ENCODE assay signal across 28 mouse cellular contexts in the genomic region with DNA sequence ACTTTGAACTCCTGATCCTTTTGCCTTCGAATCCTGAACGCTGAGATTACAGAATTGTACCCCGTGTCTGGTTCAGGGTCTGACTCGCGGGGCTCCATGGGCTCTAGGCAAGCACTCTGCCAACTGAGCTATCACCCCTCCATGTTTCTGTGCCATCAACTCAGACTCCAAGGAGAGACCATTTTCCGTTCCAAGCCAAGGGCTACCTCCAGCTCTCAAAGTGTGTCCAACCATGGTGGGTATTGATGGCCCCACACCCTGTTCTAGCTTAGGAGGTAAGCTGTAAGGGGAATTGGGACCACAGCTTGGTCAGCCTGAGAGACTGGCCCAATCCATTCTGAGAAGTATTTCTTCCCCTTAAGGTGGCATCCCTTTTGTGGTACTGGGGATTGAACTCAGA. TPM values are rescaled to one million over a fixed set of nuclear protein-coding genes. Genes with fewer than 3 reads are reported as not detected.
DNase-seq lines count a peak whose midpoint lies in the region; ATAC-seq and TF ChIP-seq lines count a peak whose summit lies in the region.
"Had no signal": no experiment of that assay in that cellular context is flagged by ENCODE, and none has a peak within 500 bp of the region (broad histone marks: within the 10 kb centered on the region; RNA-seq: fewer than 3 reads in every experiment).

No protein-coding gene starts in this region.

- intact Hi-C loops in left cerebral cortex, postnatal 4 days (cut with DNase I) = no loop called here

- dilution Hi-C loops in CH12.LX (cut with MboI; ENCODE audit: extremely low pct_ligation_motif_present, extremely low pct_unique_long_range_greater_than_20kb, low sequenced_read_pairs) = no loop called here

- no peaks in the 10 kb centered on the region for H3K9me3 ChIP-seq in heart, embryonic 10.5 days
- H3K9me3 ChIP-seq in CH12.LX (replicated peaks; ENCODE audit: low read length) = no peaks in the 10 kb centered on the region
- no peaks in the 10 kb centered on the region for H3K9me3 ChIP-seq in hindbrain, embryonic 12.5 days (replicated peaks)
- H3K9me3 ChIP-seq: embryonic facial prominence, embryonic 13.5 days; embryonic facial prominence, embryonic 15.5 days; forebrain, embryonic 10.5 days; forebrain, embryonic 12.5 days had no signal

- in situ Hi-C loops in CH12.LX (cut with MboI; ENCODE audit: low pct_ligation_motif_present, low pct_unique_long_range_greater_than_20kb, low sequenced_read_pairs) = no loop called here

- TF ChIP-seq CTCF in spleen, adult 2 months (IDR thresholded peaks at IDR 0.05; ENCODE audit: extremely low read depth, insufficient read depth, insufficient read length, insufficient replicate concordance) = no peak
- no peak for TF ChIP-seq CTCF in CH12.LX (conservative IDR thresholded peaks at IDR 0.05 in 1 of 2, IDR thresholded peaks at IDR 0.05 in 1 of 2; ENCODE audit: low read depth in 2 of 2, low read length in 2 of 2)

- H3K36me3 ChIP-seq in heart, embryonic 10.5 days = no peaks in the 10 kb centered on the region
- no peaks in the 10 kb centered on the region for H3K36me3 ChIP-seq in spleen, adult 2 months (ENCODE audit: control insufficient read depth, insufficient read depth, low read length)
- H3K36me3 ChIP-seq in CH12.LX (replicated peaks in 1 of 2; ENCODE audit: control insufficient read depth in 1 of 2, insufficient read depth in 1 of 2, low read length in 1 of 2) = peaks cover 0 to 17% of the 10 kb centered on the region in 2 experiments
- H3K36me3 ChIP-seq in hindbrain, embryonic 12.5 days = no peaks in the 10 kb centered on the region
- H3K36me3 ChIP-seq: embryonic facial prominence, embryonic 13.5 days; embryonic facial prominence, embryonic 15.5 days; forebrain, embryonic 10.5 days; forebrain, embryonic 12.5 days had no signal

- no peak overlapping the region for H3K4me3 ChIP-seq in heart, embryonic 10.5 days
- no peak overlapping the region for H3K4me3 ChIP-seq in spleen, adult 2 months (ENCODE audit: extremely low read depth, insufficient read depth, insufficient read length)
- no peak overlapping the region for H3K4me3 ChIP-seq in CH12.LX (replicated peaks in 1 of 3; ENCODE audit: low read depth in 2 of 3, low read length in 2 of 3, poor library complexity in 1 of 3)
- H3K4me3 ChIP-seq in hindbrain, embryonic 12.5 days = no peak overlapping the region
- H3K4me3 ChIP-seq: embryonic facial prominence, embryonic 13.5 days; embryonic facial prominence, embryonic 15.5 days; erythroblast, embryonic 14.5 days; forebrain, embryonic 10.5 days; forebrain, embryonic 12.5 days had no signal

- 81% methylated on average over 6 of the region's 6 CpGs for WGBS in heart, embryonic 10.5 days
- WGBS in spleen, adult 2 months = 86% methylated on average over 6 of the region's 6 CpGs
- 90% methylated on average over 6 of the region's 6 CpGs for whole genome bisulfite sequencing in hindbrain, embryonic 12.5 days

- peak overlapping the region; percentile 19 for H3K4me2 ChIP-seq in CH12.LX (ENCODE audit: insufficient read depth, low read depth, poor library complexity, severe bottlenecking)
- H3K4me2 ChIP-seq in hindbrain, embryonic 12.5 days (replicated peaks) = no peak overlapping the region
- H3K4me2 ChIP-seq: embryonic facial prominence, embryonic 13.5 days; embryonic facial prominence, embryonic 15.5 days; forebrain, embryonic 12.5 days had no signal

- no peak overlapping the region for H3K27ac ChIP-seq in heart, embryonic 10.5 days
- peak overlapping the region; percentile 71 for H3K27ac ChIP-seq in spleen, adult 2 months (ENCODE audit: insufficient read depth, low read length)
- no peak overlapping the region for H3K27ac ChIP-seq in CH12.LX (ENCODE audit: insufficient read depth, low read depth)
- no peak overlapping the region for H3K27ac ChIP-seq in hindbrain, embryonic 12.5 days
- H3K27ac ChIP-seq: embryonic facial prominence, embryonic 13.5 days; embryonic facial prominence, embryonic 15.5 days; forebrain, embryonic 12.5 days had no signal

- no peaks in the 10 kb centered on the region for H3K4me1 ChIP-seq in heart, embryonic 10.5 days
- peaks cover 13% of the 10 kb centered on the region; the same call in 1 of the 2 replicates for H3K4me1 ChIP-seq in spleen, adult 2 months (ENCODE audit: control insufficient read depth, insufficient read depth, insufficient read length)
- peaks cover 26 to 75% of the 10 kb centered on the region in 2 experiments for H3K4me1 ChIP-seq in CH12.LX (ENCODE audit: control insufficient read depth in 1 of 2, insufficient read depth in 2 of 2)
- no peaks in the 10 kb centered on the region for H3K4me1 ChIP-seq in hindbrain, embryonic 12.5 days
- H3K4me1 ChIP-seq: embryonic facial prominence, embryonic 13.5 days; embryonic facial prominence, embryonic 15.5 days had no signal

- TF ChIP-seq EP300 in CH12.LX (IDR thresholded peaks at IDR 0.05; ENCODE audit: low read length) = no peak

- H3K79me2 ChIP-seq in CH12.LX (replicated peaks; ENCODE audit: control insufficient read depth, extremely low read depth, insufficient read depth, poor library complexity, severe bottlenecking) = peaks cover 39% of the 10 kb centered on the region

- H3K27me3 ChIP-seq in heart, embryonic 10.5 days (ENCODE audit: insufficient read depth, poor library complexity, severe bottlenecking) = no peaks in the 10 kb centered on the region
- no peaks in the 10 kb centered on the region for H3K27me3 ChIP-seq in spleen, adult 2 months (ENCODE audit: control insufficient read depth, insufficient read depth, low read length)
- no peaks in the 10 kb centered on the region for H3K27me3 ChIP-seq in CH12.LX (replicated peaks)
- H3K27me3 ChIP-seq in hindbrain, embryonic 12.5 days = no peaks in the 10 kb centered on the region
- H3K27me3 ChIP-seq: embryonic facial prominence, embryonic 13.5 days; embryonic facial prominence, embryonic 15.5 days; forebrain, embryonic 12.5 days had no signal

- ATAC-seq in hindbrain, embryonic 12.5 days (ENCODE audit: low FRiP score) = no peak
- ATAC-seq: forebrain, embryonic 14.5 days; forebrain, embryonic 16.5 days had no signal

- TF ChIP-seq RAD21 in CH12.LX (IDR thresholded peaks at IDR 0.05; ENCODE audit: low read depth, low read length) = no peak

- peak; percentile 60 for DNase-seq in heart, embryonic 10.5 days (ENCODE audit: low spot score)
- DNase-seq in heart, adult 8-10 months (ENCODE audit: low spot score) = no peak
- DNase-seq in spleen, adult 2 months (ENCODE audit: low read depth in 1 of 2, low spot score in 2 of 2) = no peak
- DNase-seq in spleen, postnatal 36 days (ENCODE audit: low spot score in 2 of 2) = no peak
- peak; percentile 27 for DNase-seq in CD4-positive helper T cell, adult 2 months (ENCODE audit: low read depth, low spot score)
- no peak for DNase-seq in CH12.LX (ENCODE audit: extremely low read depth)
- no peak for DNase-seq in left cerebral cortex, postnatal 4 days
- DNase-seq: adrenal gland, adult 2 months; adrenal gland, postnatal 10 days; adrenal gland, postnatal 25 days; cerebellum, adult 11 months; cerebellum, adult 18-20 months; cerebellum, adult 8-10 months; cerebellum, adult 9-11 months; cerebellum, postnatal 14 days; cerebellum, postnatal 36 days; embryo, embryonic 11 days had no signal

- peak overlapping the region; percentile 49; the same call in 1 of the 2 replicates for H3K9ac ChIP-seq in CH12.LX (ENCODE audit: insufficient read depth, low read depth)
- no peak overlapping the region for H3K9ac ChIP-seq in hindbrain, embryonic 12.5 days
- H3K9ac ChIP-seq: embryonic facial prominence, embryonic 13.5 days; embryonic facial prominence, embryonic 15.5 days; forebrain, embryonic 12.5 days had no signal

- no peak for TF ChIP-seq POLR2A in spleen, adult 2 months (IDR thresholded peaks at IDR 0.05; ENCODE audit: low read depth, low read length)
- TF ChIP-seq POLR2A in CH12.LX (IDR thresholded peaks at IDR 0.05; ENCODE audit: low read depth, low read length) = no peak

TF ChIP-seq in CH12.LX, 34 proteins besides CTCF, POLR2A, EP300 and RAD21:
- TF ChIP-seq TCF12 (IDR thresholded peaks at IDR 0.05; ENCODE audit: low read depth, low read length) = no peak
- no peak for TF ChIP-seq JUN (IDR thresholded peaks at IDR 0.05; ENCODE audit: insufficient read depth, low read depth, low read length)
- TF ChIP-seq E2F4 (IDR thresholded peaks at IDR 0.05; ENCODE audit: insufficient replicate concordance, low read depth, low read length) = no peak
- no peak for TF ChIP-seq USF1 (IDR thresholded peaks at IDR 0.05; ENCODE audit: low read depth, low read length)
- no peak for TF ChIP-seq SIN3A (IDR thresholded peaks at IDR 0.05; ENCODE audit: low read length)
- no peak for TF ChIP-seq USF2 (conservative IDR thresholded peaks at IDR 0.05; ENCODE audit: low read depth, low read length)
- no peak for TF ChIP-seq JUND (conservative IDR thresholded peaks at IDR 0.05; ENCODE audit: low read depth, low read length)

RNA-seq across cellular contexts. Expression of a gene that starts 10.5 kb away (rescaled TPM):
- 0.18 and 0.28 TPM in 2 replicates for polyA plus RNA-seq in heart, embryonic 10.5 days (2016; fragmentation: Nextera tagmentation; extraction: Ambion mirVana)
- total RNA-seq in heart, adult 8-10 months (2022) = under 1 TPM; 0.16 to 0.26 (median 0.21) TPM
- 35.2 and 41.1 TPM in 2 replicates for polyA plus RNA-seq in spleen, adult 2 months (2012; rRNA removed)
- 8.7 and 9.9 TPM in 2 replicates for total RNA-seq in CH12.LX (2012; rRNA removed)
- total RNA-seq in CH12.LX (2014; rRNA removed) = 17.7 and 20.7 TPM in 2 replicates
- polyA plus RNA-seq in CH12.LX (2012; ENCODE audit: insufficient read length, low read depth) = 46.8 and 51.4 TPM in 2 replicates
- polyA plus RNA-seq in hindbrain, embryonic 12.5 days (2016; fragmentation: Nextera tagmentation; extraction: Ambion mirVana) = 0.17 and 0.31 TPM in 2 replicates
- total RNA-seq in left cerebral cortex, postnatal 4 days (2021) = not detected
- total RNA-seq: common myeloid progenitor, adult 5-6 weeks; ES-E14; MEL had no signal
- polyA plus RNA-seq: erythroblast, embryonic 14.5 days; forebrain, embryonic 10.5 days; forebrain, embryonic 12.5 days had no signal

Comparison
In these comparisons a context has a peak if more than half of its experiments do, and no peak if none do; other contexts are left out.
1. DNase-seq: peak in heart, embryonic 10.5 days (single experiment) and CD4-positive helper T cell, adult 2 months (single experiment); none in heart, adult 8-10 months (single experiment), spleen, adult 2 months (0 of 2), spleen, postnatal 36 days (0 of 2), CH12.LX (single experiment) and left cerebral cortex, postnatal 4 days (single experiment).
2. RNA of a gene that starts 10.5 kb away (polyA plus RNA-seq): 46.8 to 51.4 TPM in CH12.LX and 35.2 to 41.1 TPM in spleen, adult 2 months; 0.18 to 0.28 TPM in heart, embryonic 10.5 days and 0.17 to 0.31 TPM in hindbrain, embryonic 12.5 days; every median in the first group is over 10 times any median in the second.